Mouse (Mus musculus): Measurements from ENCODE around the gene Utf1. TPM values are rescaled to one million over a fixed set of nuclear protein-coding genes. Genes with fewer than 3 reads are reported as not detected.

Utf1 gene
- total RNA-seq, 1 experiment from 2014 or later = not detected

Other genes with a start within 250 kb of the Utf1 start
- gene Adgra1, start 109.6 kb upstream of the Utf1 start, total RNA-seq (2017) = not detected in 2 replicates
- not detected in 2 replicates for gene Kndc1, start 49.1 kb upstream of the Utf1 start, total RNA-seq (2017)
- gene 6430531B16Rik, start 35.0 kb downstream of the Utf1 start, total RNA-seq (2017) = 0.49 TPM in 1 of 2 replicates, not detected in the other
- 0.34 and 0.46 TPM in 2 replicates for gene Adam8, start 48.8 kb downstream of the Utf1 start, total RNA-seq (2017)
- gene Zfp511, start 92.6 kb downstream of the Utf1 start, total RNA-seq (2017) = 21.7 and 23.6 TPM in 2 replicates
- gene Tubgcp2, start 92.9 kb downstream of the Utf1 start, total RNA-seq (2017) = 47.4 and 54.2 TPM in 2 replicates
- gene Msx3, start 105.3 kb downstream of the Utf1 start, total RNA-seq (2017) = not detected in 2 replicates
- not detected in 2 replicates for gene Caly, start 138.8 kb downstream of the Utf1 start, total RNA-seq (2017)
- not detected in 2 replicates for gene Prap1, start 149.6 kb downstream of the Utf1 start, total RNA-seq (2017)
- gene Fuom, start 158.7 kb downstream of the Utf1 start, total RNA-seq (2017) = 2.8 and 6.6 TPM in 2 replicates
- 11.1 and 11.4 TPM in 2 replicates for gene Paox, start 172.0 kb downstream of the Utf1 start, total RNA-seq (2017)
- gene Echs1, start 172.7 kb downstream of the Utf1 start, total RNA-seq (2017) = 59.3 and 73.0 TPM in 2 replicates
- gene Mtg1, start 193.8 kb downstream of the Utf1 start, total RNA-seq (2017) = 13.6 and 21.2 TPM in 2 replicates
- not detected in 2 replicates for gene Sprn, start 211.1 kb downstream of the Utf1 start, total RNA-seq (2017)
- not detected in 2 replicates for gene Olfr522, start 221.0 kb downstream of the Utf1 start, total RNA-seq (2017)
- not detected in 2 replicates for gene Olfr523, start 229.4 kb downstream of the Utf1 start, total RNA-seq (2017)

All from common myeloid progenitor, adult 5-6 weeks (primary cell).